Mouse (Mus musculus): Measurements from ENCODE around the gene Dennd4a.
A peak's percentile ranks its signal among the peaks of the same experiment; 100 is the strongest.

Gene Dennd4a

DNA sequence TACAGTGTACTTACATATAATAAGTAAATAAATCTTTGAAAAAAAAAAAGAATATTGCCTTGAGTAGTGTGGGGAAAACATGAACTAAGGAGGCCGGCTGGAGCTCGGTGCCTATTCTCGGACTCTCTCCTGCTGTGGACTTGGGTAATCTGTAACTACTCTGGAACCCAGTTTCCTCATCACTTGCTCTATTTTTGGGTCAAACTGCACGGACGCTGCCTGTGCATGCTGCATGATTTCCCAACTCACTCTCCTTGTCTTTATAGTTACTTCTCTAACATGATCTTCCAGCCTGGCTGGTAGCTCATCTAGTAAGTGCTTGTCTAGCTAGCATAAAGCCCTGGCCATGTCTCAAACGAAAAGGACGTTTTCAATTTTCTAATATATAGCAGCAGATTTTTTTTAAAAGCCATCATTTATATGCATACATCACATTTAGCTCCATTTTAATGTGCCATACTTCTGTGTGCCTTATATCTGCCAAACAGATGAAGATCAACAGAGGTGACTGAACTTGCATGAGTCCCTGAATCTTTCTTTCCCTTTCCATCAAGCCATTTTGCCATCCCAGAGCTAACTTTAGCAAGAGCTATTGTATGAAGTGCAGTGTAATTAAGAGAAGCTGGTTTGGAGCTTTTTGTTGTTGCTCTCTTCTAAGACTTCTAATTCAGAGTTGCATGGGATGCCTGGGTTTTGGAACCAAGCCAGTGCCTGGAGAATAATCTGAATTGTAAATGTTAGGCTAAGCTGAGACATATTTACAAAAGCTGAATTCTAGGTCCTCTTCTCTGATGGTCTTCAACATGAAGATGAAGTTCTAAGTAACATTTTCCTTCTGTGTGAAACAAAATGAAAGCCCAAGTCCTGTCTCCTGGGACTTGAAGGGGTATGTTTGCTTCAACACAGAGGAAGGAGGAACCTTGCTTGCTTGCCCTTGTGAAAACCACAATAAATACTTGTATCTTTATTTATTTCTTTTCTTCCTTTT is 20.2 kb upstream of the Dennd4a start:
- DNase-seq (ENCODE audit: low spot score) = no peak

DNA sequence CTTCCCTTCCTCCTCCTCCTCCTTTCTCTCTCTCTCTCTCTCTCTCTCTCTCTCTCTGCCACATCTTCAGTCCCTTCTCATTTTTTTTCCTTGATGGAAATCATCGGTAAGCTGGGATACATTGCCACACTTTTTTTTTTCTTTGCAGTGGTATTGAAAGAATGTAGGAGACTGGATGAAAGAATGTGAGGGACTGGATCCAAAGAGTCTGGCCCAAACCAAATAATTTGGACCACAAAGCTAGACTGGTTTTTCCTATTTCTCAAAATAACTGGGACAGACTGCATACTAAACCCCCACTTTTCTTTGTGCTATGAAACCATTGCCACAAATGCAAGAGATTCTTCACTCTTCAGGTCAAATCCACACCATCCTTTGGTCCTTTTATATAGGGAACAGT is 19.5 kb upstream of the Dennd4a start:
- no peak for DNase-seq (ENCODE audit: low spot score)

DNA sequence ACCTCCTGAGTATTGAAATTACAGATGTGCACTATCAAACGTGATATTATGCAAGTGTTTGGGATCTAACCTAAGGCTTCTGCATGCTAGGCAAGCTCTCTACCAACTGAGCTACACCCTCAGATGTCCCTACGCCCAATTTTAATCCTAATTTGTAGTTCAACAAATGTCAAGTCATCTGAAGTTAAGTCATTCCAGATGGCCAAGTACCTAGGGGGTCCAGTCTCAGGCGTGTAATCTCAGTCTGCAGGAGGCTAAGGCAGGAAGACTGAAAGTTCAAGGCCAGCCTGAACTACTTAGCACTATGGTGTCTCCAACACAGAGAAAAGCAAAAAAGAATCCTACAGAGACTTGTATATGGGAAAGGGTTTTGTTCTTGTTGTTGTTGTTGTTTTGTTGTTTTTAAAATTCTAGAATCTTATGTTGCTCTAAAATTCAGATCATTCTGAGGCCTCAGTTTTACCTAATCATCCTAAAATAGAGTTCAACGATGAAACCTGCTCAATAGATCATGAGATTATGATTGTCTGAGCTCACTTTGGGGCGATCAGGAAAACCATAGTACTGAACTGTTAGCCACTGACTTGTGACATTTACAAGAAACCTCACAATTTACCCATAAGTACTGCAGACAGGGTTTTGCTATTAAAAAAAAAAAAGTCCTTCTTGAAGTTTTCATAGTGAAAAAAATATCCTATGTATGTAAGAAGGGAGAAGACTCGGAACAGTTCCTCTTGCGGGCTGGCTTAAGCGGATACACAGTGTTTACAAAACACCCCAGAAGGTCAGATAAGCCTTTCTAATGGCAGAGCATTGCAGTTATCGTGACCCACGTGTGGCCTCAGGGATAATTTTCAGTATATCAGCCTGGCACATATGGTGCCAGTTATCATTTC is 18.5 kb upstream of the Dennd4a start:
- peak; percentile 87 for DNase-seq (ENCODE audit: low spot score)

DNA sequence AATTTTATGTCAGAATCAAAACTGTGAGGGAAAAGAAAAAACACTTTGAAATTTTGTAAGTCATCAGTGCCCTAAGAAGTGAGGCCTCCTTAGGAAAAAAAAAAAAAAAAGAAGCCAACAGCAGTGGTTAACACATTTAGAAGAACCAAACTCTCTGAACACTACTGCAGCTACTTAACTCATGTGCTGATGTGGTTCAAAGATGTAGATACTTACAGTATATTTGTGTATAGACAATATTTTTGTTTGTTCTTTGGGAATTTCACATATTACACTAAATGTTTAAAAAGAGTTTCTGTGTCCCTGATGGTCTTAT is 17.9 kb upstream of the Dennd4a start:
- DNase-seq (ENCODE audit: low spot score) = no peak

DNA sequence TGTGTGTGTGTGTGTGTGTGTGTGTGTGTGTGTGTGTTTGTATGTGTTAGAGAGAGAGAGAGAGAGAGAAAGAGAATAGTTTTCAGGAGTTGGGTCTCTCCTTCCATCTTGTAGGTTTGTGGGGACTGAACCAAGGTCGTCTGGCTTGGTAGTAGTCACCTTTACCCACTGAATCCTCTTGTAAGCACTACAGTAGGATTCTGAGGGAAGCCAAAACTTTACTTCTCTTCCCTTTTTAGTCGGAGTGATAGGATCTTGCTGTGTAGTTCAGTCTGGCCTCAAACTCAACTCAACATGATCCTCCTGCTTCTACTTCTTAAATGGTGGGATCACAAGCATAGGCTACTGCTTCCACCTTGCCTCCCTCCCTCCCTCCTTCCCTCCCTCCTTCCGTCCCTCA is 17.3 kb upstream of the Dennd4a start:
- DNase-seq (ENCODE audit: low spot score) = no peak

DNA sequence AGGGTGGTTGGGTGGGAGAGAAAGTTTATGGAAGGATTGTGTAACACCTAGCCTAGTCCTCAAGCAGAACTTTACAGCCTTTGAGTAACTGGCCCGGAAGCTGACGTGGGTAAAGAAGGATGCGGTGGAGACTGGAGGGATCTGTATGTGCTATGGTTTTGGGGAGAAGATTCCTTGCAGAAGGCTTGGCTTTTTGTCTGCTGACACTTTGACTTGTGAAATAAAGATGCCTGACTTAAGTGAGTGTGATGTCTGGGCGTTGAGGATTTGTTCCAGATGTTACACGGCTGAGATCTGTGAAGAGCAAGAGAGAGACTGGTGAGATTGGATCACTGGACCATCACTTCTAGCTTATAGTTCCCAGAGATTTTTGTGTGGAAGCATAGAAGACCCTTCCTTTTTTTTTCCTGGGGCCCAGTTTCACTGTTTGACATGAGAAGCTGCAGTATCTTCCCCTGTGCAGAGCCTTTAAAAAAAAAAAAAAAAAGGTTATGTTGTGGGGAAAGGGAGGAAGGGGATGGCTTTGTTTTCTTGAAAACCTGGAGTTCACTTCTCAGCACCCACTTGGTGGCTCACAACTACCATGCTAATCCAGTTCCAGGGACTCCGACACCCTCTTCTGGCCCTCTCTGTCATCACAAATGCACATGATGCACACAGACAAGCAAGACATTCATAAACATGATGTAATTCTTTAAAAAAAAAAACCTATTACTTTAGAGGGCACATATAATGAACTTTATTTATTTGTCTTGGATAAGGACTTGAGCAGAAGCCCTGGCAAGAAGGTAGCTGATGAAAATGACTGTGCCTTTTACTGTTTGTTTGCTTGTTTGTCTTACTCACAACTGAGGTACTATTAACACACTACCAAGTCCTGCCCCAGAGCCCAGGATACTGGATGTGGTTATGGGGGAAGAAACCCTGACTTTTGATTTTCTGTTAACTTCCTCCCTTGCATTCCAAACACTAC is 16.4 kb upstream of the Dennd4a start:
- no peak for DNase-seq (ENCODE audit: low spot score)

GRCm38 (mm10) chr9:64795846-64796615 is 15.1 kb upstream of the Dennd4a start:
- no peak for DNase-seq (ENCODE audit: low spot score)

DNA sequence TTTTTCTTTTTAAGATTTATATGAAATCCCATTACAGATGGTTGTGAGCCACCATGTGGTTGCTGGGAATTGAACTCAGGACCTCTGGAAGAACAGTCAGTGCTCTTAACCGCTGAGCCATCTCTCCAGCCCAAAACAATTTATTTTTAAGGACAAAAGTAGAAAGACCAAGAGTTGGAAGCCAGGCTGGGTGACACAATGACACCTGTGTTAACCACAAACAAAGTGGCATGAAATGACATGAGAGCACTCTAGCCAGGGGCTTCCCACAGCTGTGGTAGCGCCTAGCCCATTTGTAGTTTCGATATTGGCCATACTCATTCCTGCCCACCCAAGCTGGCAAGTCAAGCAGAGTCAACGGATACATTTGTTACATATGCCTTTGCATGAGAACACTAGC is 13.7 kb upstream of the Dennd4a start:
- no peak for DNase-seq (ENCODE audit: low spot score)

- DNase-seq (ENCODE audit: low spot score) = no peak
Measured at GRCm38 (mm10) chr9:64798099-64798498, 13.0 kb upstream of the Dennd4a start.

- no peak for DNase-seq (ENCODE audit: low spot score)
Measured at GRCm38 (mm10) chr9:64798859-64799258, 12.3 kb upstream of the Dennd4a start.

DNA sequence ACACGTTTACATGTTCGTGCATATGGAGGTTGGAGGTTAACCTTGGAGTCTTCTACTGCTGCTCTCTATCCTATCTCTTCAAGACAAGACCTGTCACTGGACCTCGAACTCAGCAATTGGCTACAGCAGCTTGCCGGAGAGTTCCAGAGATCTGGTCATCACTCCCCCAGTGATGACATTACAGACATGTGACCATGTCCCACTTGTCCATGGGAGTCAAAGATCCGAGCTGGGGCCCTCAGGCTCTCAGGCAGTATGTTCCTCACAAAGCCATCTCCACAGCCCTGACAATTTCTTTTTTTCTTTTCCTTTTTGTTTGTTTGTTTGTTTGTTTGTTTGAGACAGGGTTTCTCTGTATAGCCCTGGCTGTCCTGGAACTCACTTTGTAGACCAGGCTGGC is 11.6 kb upstream of the Dennd4a start:
- no peak for DNase-seq (ENCODE audit: low spot score)

DNA sequence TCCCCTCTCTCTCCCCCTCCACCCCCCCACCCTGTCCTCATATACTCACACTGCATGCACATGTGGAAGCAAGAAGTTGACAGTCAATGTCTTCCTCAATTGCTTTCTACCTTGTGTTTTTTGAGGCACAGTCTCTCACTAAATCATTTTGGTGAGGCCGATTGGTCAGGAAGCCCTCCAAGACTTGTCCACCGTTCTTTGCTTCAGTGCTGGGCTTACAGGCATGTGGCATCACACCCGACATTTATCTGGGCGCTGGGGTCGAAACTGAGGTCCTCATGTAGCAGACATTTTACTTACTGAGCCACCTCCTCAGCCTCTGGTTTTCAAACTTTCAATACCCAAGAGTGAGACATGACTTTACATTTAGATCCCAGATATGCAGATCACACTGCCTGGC is 8.6 kb upstream of the Dennd4a start:
- DNase-seq (ENCODE audit: low spot score) = no peak

DNA sequence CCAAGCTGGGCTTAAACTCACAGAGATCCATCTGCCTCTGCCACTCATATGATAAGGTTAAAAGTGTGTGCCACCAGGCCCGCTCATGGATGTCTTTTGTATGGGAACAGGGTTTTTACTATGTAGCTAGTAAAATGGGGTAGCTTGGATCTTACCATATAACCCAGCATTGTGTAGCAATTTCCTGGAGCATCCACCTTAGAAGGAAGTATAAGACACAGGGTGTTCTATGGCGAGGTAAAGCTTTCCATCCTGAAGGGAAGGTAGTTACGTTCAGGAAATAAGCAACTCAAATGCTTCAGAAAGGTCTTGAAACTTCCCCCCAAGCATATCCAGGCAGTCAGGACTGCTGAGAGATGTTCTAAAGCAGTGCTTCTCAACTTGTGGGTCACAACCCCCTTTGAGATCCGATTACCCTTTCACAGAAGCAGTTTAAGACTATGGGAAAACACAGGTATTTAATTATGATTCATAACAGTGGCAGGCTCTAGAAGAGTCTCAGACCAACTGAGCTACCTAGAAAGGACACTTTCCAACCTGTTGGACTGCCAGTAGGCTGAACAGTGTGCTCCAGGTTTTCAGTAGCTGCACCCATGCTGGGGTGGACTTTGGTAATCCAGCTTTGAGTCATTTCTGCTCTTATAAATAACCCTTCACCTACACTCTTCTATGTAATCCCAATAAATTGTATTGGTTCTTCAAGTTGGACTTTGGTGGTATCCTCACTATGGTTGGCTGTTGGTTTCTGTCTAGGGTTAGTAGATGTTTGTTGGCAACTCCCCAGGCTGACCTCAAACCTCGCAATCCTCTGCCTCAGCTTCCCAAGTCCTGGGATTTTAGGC is 7.5 kb upstream of the Dennd4a start:
- DNase-seq (ENCODE audit: low spot score) = no peak

GRCm38 (mm10) chr9:64805875-64806274 is 5.3 kb upstream of the Dennd4a start:
- DNase-seq (ENCODE audit: low spot score) = peak; percentile 76

DNA sequence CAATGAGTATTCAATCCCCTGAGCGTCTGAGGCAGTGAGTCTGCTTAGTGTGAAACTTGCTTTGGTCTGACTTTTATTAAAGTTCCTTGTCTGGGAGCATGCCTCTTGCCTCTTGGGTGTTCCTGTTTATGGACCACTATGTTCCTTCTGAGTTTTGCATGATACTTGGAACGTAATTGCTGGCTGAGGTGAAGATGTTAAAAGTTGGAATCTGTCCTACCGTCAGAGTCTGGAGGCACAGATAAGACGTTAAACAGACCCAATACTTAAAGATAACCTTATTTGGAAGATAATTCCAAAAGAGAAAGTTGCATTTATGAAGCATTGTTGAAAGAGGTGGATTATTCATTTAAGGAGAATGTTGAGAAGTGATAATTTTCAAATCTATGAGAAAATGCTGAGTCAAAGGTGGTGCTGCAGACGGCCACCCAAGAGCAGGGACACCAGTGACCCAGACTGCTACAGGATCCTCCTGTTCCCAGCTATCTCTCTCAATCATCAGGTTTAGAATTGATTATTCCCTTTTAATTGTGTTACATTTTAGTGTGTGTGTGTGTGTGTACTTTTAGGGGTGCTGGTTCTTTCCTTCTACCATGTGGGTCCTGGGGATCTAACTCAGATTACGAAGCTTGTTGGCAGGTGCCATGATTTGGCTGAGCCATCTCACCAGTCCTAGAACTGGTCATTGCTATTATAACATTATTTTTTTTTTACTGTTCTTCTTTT is 4.6 kb upstream of the Dennd4a start:
- DNase-seq (ENCODE audit: low spot score) = peak; percentile 76

DNA sequence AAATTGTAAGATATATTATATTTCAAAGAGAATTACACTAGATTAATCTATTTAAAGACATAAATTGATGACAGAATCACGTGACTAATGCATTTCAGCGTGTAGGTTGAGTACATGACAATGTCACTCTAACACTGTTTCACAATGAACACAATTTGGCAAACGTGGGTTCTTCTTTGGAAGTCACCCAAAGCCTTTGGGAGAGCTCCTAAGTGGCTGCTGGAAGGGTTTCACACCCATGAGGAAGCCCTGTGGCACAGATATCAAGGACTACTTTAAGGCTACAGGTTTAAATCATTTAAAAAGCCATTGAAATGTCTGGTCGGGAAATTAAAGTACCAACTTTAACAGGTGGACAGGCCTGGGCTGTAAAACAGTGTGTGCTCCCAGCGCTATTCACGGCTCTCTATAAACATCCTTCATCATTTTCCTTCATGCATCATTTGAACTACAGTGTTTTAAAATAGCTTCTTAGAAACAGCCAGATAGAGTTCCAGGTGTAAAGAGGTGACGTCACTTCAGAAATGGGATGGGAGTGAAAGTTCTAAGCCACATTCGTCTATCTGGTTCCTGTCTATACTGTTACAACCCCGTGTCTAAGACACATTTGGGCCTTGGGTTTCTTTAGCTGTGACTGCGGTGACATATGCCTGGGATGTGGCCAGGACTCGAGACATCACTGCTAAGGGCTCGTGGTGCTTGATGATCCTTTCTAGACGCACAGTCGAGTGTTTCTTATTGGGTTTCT is 3.9 kb upstream of the Dennd4a start:
- DNase-seq (ENCODE audit: low spot score) = no peak

DNA sequence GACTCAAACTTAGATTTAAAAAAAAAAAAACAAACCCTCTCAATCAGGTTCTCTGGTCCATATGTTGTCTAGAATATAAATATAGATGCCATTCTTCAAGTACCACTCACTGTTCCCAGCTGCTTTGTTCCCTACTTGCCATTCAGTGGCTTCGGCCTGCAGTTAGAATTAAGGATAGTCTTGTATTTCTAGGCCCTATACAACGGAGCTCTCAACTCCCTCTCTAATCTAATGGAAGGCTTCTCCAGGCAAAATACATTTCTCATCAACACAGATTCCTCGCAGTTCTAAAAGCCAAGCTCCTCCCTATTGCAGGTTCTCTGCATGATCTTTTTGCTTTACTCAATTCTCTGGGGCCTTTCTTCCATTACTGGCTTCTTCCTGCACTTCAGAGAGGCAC is 1.3 kb upstream of the Dennd4a start:
- DNase-seq (ENCODE audit: low spot score) = no peak

GRCm38 (mm10) chr9:64811538-64812474 is 666 bp downstream of the Dennd4a start:
- no peak for DNase-seq (ENCODE audit: low spot score)
